Mouse (Mus musculus) ES-E14 (cell line): Measurements from ENCODE around the gene Nab2. TPM values are rescaled to one million over a fixed set of nuclear protein-coding genes. Genes with fewer than 3 reads are reported as not detected.

Experiments used
- DNase-seq: peaks from one replicate; pipeline ENCODE4 v3.0.0-alpha.2; 2013; ENCODE audit warnings: low read depth, low spot score
- H3K27ac ChIP-seq: 2 replicates; pipeline ENCODE4 v1.5.1; 2012; ENCODE audit warnings: low read depth, mild to moderate bottlenecking, low read length, moderate library complexity, mixed read lengths; ENCODE audit not compliant: poor library complexity, insufficient read depth, severe bottlenecking
- H3K36me3 ChIP-seq: 2 replicates; pipeline ENCODE4 v1.6.1; 2012; ENCODE audit warnings: mild to moderate bottlenecking, low read length, moderate library complexity, mixed read lengths; ENCODE audit not compliant: control insufficient read depth, poor library complexity, insufficient read depth, severe bottlenecking
- H3K4me1 ChIP-seq, 2 experiments: fragments of 150-350 bp in 1 of 2; sonication (generic) in 1 of 2; 2 replicates each; pipeline ENCODE4 v1.6.1; 2012; ENCODE audit warnings: low read length in 2 of 2, mild to moderate bottlenecking in 1 of 2, mixed read lengths in 1 of 2; ENCODE audit not compliant: control insufficient read depth in 2 of 2, insufficient read depth in 2 of 2, poor library complexity in 1 of 2
- H3K4me3 ChIP-seq, 2 experiments: fragments of 150-350 bp in 1 of 2; sonication (generic) in 1 of 2; 2 replicates each; pipeline ENCODE4 v1.5.1; 2012; ENCODE audit warnings: low read length in 2 of 2, low read depth in 1 of 2, mild to moderate bottlenecking in 1 of 2, mixed read lengths in 1 of 2; ENCODE audit not compliant: insufficient read depth in 1 of 2, poor library complexity in 1 of 2, severe bottlenecking in 1 of 2
- H3K9ac ChIP-seq: 2 replicates; pipeline ENCODE4 v1.6.1; 2012; ENCODE audit warnings: low read depth, mild to moderate bottlenecking, low read length, mixed read lengths; ENCODE audit not compliant: poor library complexity, insufficient read depth, severe bottlenecking
- H3K9me3 ChIP-seq: fragments of 150-350 bp; sonication (generic); 2 replicates; pipeline ENCODE4 v1.6.1; 2012; ENCODE audit warnings: low read depth, mild to moderate bottlenecking, low read length; ENCODE audit not compliant: control insufficient read depth, insufficient read depth
- CHD2 ChIP-seq: IDR thresholded peaks from 2 replicates; pipeline ENCODE4 v1.6.1; 2014; ENCODE audit warnings: mild to moderate bottlenecking, low read depth, low read length, inconsistent platforms
- HCFC1 ChIP-seq: IDR thresholded peaks from 2 replicates; pipeline ENCODE4 v1.6.1; 2012; ENCODE audit warnings: low read length, inconsistent platforms, borderline replicate concordance; ENCODE audit not compliant: insufficient read depth
- MAFK ChIP-seq: IDR thresholded peaks from 2 replicates; pipeline ENCODE4 v1.6.1; 2014; ENCODE audit warnings: mild to moderate bottlenecking, low read depth, low read length, inconsistent platforms; ENCODE audit not compliant: insufficient read depth
- ZC3H11A ChIP-seq: IDR thresholded peaks from 2 replicates; pipeline ENCODE4 v1.6.1; 2012; ENCODE audit warnings: low read depth, mild to moderate bottlenecking, inconsistent platforms, low read length, borderline replicate concordance
- ZNF384 ChIP-seq: IDR thresholded peaks from 2 replicates; pipeline ENCODE4 v1.6.1; 2012; ENCODE audit warnings: low read depth, low read length, inconsistent platforms
- in situ Hi-C, 2 experiments: fragments of 600-800 bp; cut with MboI; formaldehyde crosslinking; loops; one replicate each; pipeline ENCODE4 v1.15.1; 2025; ENCODE audit warnings: low sequenced_read_pairs in 2 of 2, inconsistent platforms in 1 of 2; ENCODE audit not compliant: unreplicated experiment in 2 of 2
- total RNA-seq: library from RNA; depleted of rRNA; stranded (reverse); fragments of 300-350 nt; gene quantifications from 2 replicates; pipeline ENCODE4 v1.2.3, GENCODE M21; 2012

Nab2 gene
- total RNA-seq, 1 experiment = 10.6 TPM

- no peaks in the 10 kb centered on the region for H3K4me1 ChIP-seq
- H3K9ac ChIP-seq = no peak overlapping the region
- no peaks in the 10 kb centered on the region for H3K9me3 ChIP-seq
- no peak for TF ChIP-seq HCFC1
- no peak for TF ChIP-seq ZNF384
- no peak for TF ChIP-seq ZC3H11A
- TF ChIP-seq CHD2 = no peak
- TF ChIP-seq MAFK = no peak
- no peak overlapping the region for H3K4me3 ChIP-seq
- DNase-seq = no peak
- no peak overlapping the region for H3K27ac ChIP-seq
- in situ Hi-C loops = no loop called here
- H3K36me3 ChIP-seq = peaks cover 11% of the 10 kb centered on the region
Observed at GRCm38 (mm10) chr10:127698966-127699365, 30.6 kb upstream of the Nab2 start.

- TF ChIP-seq HCFC1 (no peak), ZNF384 (no peak), ZC3H11A (no peak), MAFK (no peak), CHD2 (no peak)
- DNase-seq = no peak
- no peak overlapping the region for H3K9ac ChIP-seq
- no peaks in the 10 kb centered on the region for H3K4me1 ChIP-seq
- no peak overlapping the region for H3K27ac ChIP-seq
- H3K36me3 ChIP-seq = peaks cover 11% of the 10 kb centered on the region
- H3K9me3 ChIP-seq = no peaks in the 10 kb centered on the region
- no peak overlapping the region for H3K4me3 ChIP-seq
- in situ Hi-C loops = no loop called here
Observed at GRCm38 (mm10) chr10:127695775-127696174, 27.4 kb upstream of the Nab2 start.

GRCm38 (mm10) chr10:127694636-127695035 is 26.3 kb upstream of the Nab2 start:
- H3K4me3 ChIP-seq = no peak overlapping the region
- in situ Hi-C loops = no loop called here
- peaks cover 11% of the 10 kb centered on the region for H3K36me3 ChIP-seq
- TF ChIP-seq CHD2 = no peak
- TF ChIP-seq MAFK = no peak
- TF ChIP-seq ZNF384 = peak; percentile 82
- no peak for TF ChIP-seq ZC3H11A
- no peak overlapping the region for H3K27ac ChIP-seq
- H3K9me3 ChIP-seq = no peaks in the 10 kb centered on the region
- no peak overlapping the region for H3K9ac ChIP-seq
- DNase-seq = no peak
- H3K4me1 ChIP-seq = no peaks in the 10 kb centered on the region

GRCm38 (mm10) chr10:127691053-127691452 is 22.7 kb upstream of the Nab2 start:
- no peaks in the 10 kb centered on the region for H3K4me1 ChIP-seq
- no peak for DNase-seq
- H3K9me3 ChIP-seq = no peaks in the 10 kb centered on the region
- H3K27ac ChIP-seq = no peak overlapping the region
- in situ Hi-C loops = no loop called here
- no peak overlapping the region for H3K4me3 ChIP-seq
- no peak overlapping the region for H3K9ac ChIP-seq
- peaks cover 9% of the 10 kb centered on the region for H3K36me3 ChIP-seq
- TF ChIP-seq ZC3H11A = no peak
- TF ChIP-seq ZNF384 = no peak
- no peak for TF ChIP-seq HCFC1
- no peak for TF ChIP-seq CHD2
- no peak for TF ChIP-seq MAFK

GRCm38 (mm10) chr10:127682886-127683285 is 14.5 kb upstream of the Nab2 start:
- H3K9ac ChIP-seq = no peak overlapping the region
- TF ChIP-seq HCFC1 (no peak), CHD2 (no peak), MAFK (no peak), ZC3H11A (no peak), ZNF384 (no peak)
- H3K9me3 ChIP-seq = no peaks in the 10 kb centered on the region
- DNase-seq = no peak
- H3K36me3 ChIP-seq = no peaks in the 10 kb centered on the region
- H3K4me1 ChIP-seq = no peaks in the 10 kb centered on the region
- no peak overlapping the region for H3K4me3 ChIP-seq
- H3K27ac ChIP-seq = no peak overlapping the region
- in situ Hi-C loops = no loop called here
